Mouse (Mus musculus) thymus, adult 2 months (tissue): ENCODE measurements around the gene Vmn1r218.
"Not testable (repeated sequence)": the region's sequence is repeated elsewhere in the genome, so short reads cannot be mapped to it uniquely, and the experiment has no call there.

Source experiments
- CTCF ChIP-seq: fragments of 200-500 bp; IDR thresholded peaks from 2 replicates; pipeline ENCODE4 v1.5.1; 2012; ENCODE audit warnings: mild to moderate bottlenecking, control low read depth, low read length, moderate library complexity, borderline replicate concordance; ENCODE audit not compliant: control insufficient read depth, poor library complexity, insufficient read depth; ENCODE audit errors: extremely low read depth
- POLR2A ChIP-seq: fragments of 200-500 bp; IDR thresholded peaks from 2 replicates; pipeline ENCODE4 v1.6.1; 2012; ENCODE audit warnings: mild to moderate bottlenecking, low read length, control low read depth, moderate library complexity; ENCODE audit not compliant: control insufficient read depth, poor library complexity, insufficient read depth; ENCODE audit errors: extremely low read depth

DNA sequence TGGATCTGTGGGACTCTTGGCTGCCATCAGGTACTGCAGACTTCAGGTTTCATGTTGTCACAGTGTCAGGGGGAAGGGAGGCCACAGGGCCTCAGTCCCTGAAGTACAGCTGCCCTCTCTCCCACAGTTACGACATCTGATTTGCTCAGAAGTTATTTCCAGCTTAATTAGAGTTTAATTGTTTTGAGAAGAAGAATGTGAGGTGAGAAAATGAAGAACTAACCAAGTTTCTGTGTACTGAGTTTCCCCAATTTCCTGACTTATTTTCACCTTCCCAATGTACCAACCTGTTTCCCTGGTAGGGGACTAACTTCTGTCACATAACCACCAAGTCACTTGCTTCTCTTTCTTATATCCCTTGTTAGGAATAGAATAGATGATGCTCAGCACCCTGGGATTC, 14.8 kb upstream of the Vmn1r218 start, which contains the start of gene Vmn1r217:
- TF ChIP-seq CTCF, POLR2A: not testable (repeated sequence)
